Mouse (Mus musculus): Measurements from ENCODE around the gene Nkx1-2. TPM values are rescaled to one million over a fixed set of nuclear protein-coding genes. Genes with fewer than 3 reads are reported as not detected.

Nkx1-2 gene
- polyA plus RNA-seq, 1 experiment from 2014 or later, result not detected

GRCm38 (mm10) chr7:132619975-132620918, 20.8 kb upstream of the Nkx1-2 start:
- no peaks in the 10 kb centered on the region for H3K27me3 ChIP-seq
- H3K4me2 ChIP-seq, result no peak overlapping the region
- no peak for ATAC-seq (ENCODE audit: borderline replicate concordance, extremely low read depth, low FRiP score, low TSS enrichment)
- H3K36me3 ChIP-seq, result no peaks in the 10 kb centered on the region
- no peak overlapping the region for H3K4me3 ChIP-seq
- H3K4me1 ChIP-seq, result peaks cover 3% of the 10 kb centered on the region; the same call in 1 of the 2 replicates
- no peaks in the 10 kb centered on the region for H3K9me3 ChIP-seq
- H3K9ac ChIP-seq, result no peak overlapping the region
- no peak overlapping the region for H3K27ac ChIP-seq
- WGBS, result 79% methylated on average over 15 of the region's 15 CpGs

DNA sequence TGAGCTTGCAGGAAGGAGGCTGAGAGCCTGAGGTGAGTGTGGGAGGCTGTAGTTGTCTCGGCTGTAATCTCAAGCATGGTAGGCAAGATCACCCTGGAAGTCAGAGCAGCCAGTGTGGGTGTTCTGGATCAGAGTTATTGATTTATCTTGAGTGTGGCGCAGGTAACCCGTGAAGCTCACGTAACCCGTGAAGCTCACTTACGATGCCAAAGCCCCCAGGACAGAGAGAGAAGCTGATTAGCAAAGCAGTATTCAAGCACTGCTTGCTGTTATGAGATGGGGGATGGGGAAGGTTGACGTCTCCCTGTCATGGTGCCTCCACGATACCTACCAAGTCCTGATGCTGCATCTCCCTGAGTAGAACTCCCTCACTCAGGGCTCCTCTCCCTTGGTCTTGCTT, 20.1 kb upstream of the Nkx1-2 start:
- Histone ChIP-seq H3K4me3 (no peak overlapping the region), H3K27ac (no peak overlapping the region), H3K36me3 (no peaks in the 10 kb centered on the region), H3K4me1 (peaks cover 8% of the 10 kb centered on the region; the same call in 1 of the 2 replicates), H3K27me3 (no peaks in the 10 kb centered on the region), H3K4me2 (no peak overlapping the region), H3K9ac (no peak overlapping the region), H3K9me3 (no peaks in the 10 kb centered on the region)
- ATAC-seq (ENCODE audit: borderline replicate concordance, extremely low read depth, low FRiP score, low TSS enrichment), result no peak
- WGBS, result 84% methylated on average over 8 of the region's 8 CpGs

DNA sequence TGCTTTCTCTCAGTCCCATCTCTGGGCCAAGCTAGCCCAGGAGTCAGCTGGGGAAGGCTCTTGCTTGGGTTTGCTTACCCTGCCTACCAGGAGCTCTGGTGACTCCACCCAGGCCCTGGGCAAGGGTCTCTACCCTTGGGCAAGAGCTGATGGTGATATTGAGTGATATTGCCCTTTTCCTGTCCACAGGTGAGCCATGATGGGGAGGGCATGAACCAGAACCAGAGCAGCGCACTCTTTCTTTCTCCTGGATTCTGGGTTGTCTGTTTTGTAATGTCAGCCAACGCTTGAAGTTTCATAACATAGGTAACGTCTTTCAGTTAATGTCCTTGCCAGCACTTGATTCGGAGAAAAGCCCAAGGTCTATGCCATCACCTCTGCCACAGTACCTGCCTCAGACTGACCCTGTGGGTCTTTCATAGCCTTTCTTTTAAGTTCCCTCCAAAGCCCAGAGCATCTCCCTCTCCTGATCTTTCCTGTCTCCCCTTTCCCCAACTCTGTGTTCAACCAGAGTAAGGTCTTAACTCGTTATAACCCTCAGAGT, 17.7 kb upstream of the Nkx1-2 start:
- Histone ChIP-seq H3K27ac (no peak overlapping the region), H3K4me1 (peaks cover 8% of the 10 kb centered on the region; the same call in 1 of the 2 replicates), H3K4me2 (no peak overlapping the region), H3K27me3 (no peaks in the 10 kb centered on the region), H3K36me3 (no peaks in the 10 kb centered on the region), H3K9me3 (no peaks in the 10 kb centered on the region), H3K9ac (no peak overlapping the region), H3K4me3 (no peak overlapping the region)
- WGBS, result 87% methylated on average over 5 of the region's 5 CpGs
- no peak for ATAC-seq (ENCODE audit: borderline replicate concordance, extremely low read depth, low FRiP score, low TSS enrichment)

DNA sequence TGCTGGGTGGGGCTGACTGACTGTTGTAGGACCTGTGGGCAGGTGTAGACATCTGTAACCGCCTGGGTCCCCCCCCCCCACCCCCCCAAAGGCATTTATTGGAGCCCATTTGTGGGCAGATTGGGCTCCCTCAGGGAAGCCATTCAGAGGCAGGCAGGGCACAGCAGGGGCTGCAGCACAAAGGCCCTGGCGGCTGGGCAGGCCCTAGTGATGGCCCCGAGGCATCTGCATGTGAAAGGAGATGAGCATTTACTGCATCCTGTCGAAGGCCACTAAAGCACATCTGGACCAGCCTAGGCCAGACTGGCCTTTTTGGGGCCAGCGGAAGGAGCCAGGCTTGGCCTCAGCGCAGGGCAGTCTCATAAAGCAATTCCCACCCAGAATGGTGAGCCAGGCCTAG, 17.0 kb upstream of the Nkx1-2 start:
- Histone ChIP-seq H3K36me3 (no peaks in the 10 kb centered on the region), H3K9me3 (no peaks in the 10 kb centered on the region)
- WGBS, result 71% methylated on average over 6 of the region's 6 CpGs

DNA sequence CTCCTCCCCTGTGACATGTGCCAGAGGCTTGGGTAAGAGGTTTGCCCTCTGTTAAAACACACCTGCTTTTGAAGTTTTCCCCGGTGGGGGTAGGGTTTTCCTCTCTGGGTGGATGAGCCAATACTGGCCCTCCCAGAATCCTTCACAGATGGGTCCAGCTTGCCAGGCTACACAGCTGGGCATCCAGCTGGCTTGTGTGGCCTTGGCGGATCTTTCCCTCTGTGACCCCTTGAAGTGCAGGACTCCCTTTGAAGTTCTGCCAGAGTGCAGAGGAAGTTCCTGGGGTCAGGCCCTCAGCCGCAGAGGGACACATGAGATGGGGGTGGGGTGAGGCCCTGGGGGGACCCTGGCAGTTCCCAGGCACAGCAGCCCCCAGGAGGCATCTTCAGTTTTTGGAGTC, 15.9 kb upstream of the Nkx1-2 start:
- Histone ChIP-seq H3K4me2 (no peak overlapping the region), H3K27ac (no peak overlapping the region)
- ATAC-seq (ENCODE audit: borderline replicate concordance, extremely low read depth, low FRiP score, low TSS enrichment), result no peak

More for the DNA sequence above, 17.0 kb upstream of the Nkx1-2 start:
- H3K4me3 ChIP-seq, result no peak overlapping the region
- no peak for ATAC-seq (ENCODE audit: borderline replicate concordance, extremely low read depth, low FRiP score, low TSS enrichment)
- no peaks in the 10 kb centered on the region for H3K27me3 ChIP-seq
- H3K4me1 ChIP-seq, result peaks cover 8% of the 10 kb centered on the region; the same call in 1 of the 2 replicates
- H3K27ac ChIP-seq, result no peak overlapping the region
- no peak overlapping the region for H3K9ac ChIP-seq
- H3K4me2 ChIP-seq, result no peak overlapping the region

DNA sequence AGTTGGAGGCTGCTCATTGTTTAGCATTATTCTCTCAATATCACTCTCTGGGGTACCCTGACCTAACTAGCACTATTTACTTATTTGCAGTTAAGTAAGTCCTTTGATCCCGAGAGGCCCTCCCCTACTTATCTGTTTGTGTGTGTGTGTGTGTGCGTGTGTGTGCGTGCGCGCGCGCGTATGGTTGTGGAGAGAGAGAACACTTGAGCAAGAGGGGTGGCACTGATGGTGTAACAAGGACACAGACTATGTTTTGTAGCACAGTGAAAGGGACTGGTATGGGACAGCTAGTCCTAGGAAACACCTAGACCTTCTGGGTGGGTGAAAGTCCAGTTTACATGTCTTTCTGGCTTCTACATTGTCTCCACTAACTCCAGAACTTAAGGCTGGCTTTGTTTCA, 12.1 kb upstream of the Nkx1-2 start:
- Histone ChIP-seq H3K9me3 (no peaks in the 10 kb centered on the region), H3K9ac (no peak overlapping the region), H3K4me2 (no peak overlapping the region), H3K27ac (no peak overlapping the region), H3K4me1 (peaks cover 12% of the 10 kb centered on the region), H3K4me3 (no peak overlapping the region), H3K27me3 (no peaks in the 10 kb centered on the region), H3K36me3 (no peaks in the 10 kb centered on the region)
- 91% methylated on average over 8 of the region's 8 CpGs for WGBS
- no peak for ATAC-seq (ENCODE audit: borderline replicate concordance, extremely low read depth, low FRiP score, low TSS enrichment)

More for the DNA sequence above, 15.9 kb upstream of the Nkx1-2 start:
- Histone ChIP-seq H3K36me3 (no peaks in the 10 kb centered on the region), H3K4me3 (no peak overlapping the region), H3K9me3 (no peaks in the 10 kb centered on the region), H3K4me1 (peaks cover 12% of the 10 kb centered on the region), H3K9ac (no peak overlapping the region), H3K27me3 (no peaks in the 10 kb centered on the region)
- 15% methylated on average over 3 of the region's 3 CpGs for WGBS

DNA sequence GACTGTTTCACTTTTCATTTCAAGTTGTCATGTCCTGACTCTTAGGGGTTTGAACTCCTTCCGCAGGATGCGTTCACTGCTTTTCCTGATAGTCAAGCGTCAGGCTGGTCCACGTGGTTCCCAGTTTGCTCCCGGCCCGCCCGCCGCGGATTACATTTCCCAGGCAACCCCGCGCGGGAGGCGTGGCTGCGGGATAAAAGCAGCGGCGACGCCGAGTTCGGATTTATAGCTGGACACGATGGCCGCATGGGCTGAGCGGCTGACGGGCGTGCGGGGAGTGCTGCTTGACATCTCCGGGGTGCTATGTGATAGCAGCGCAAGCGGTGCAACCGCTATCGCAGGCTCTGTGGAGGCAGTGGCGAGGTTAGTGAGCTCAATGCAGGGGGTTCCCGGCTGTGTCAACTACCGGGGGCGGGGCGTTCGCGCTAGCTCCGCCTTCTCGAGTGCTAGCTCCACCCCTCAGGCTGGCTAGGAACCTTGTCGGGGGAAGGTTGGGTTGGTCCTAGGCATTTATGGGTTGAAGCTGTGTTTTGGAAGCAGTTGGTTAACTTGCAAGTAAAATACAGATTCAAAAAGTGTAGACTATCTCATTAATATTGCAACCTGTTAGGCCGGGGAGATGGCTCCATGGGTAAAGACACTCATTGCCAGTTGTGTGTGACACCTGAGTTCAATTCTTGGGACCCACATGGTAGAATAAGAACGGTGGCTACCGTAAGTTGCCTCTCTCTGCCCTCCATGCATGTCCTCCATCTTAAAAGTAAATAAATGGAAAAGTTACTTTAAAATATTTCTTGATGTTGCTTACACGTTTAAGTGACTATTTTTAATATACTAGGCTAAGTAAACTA, 11.3 kb upstream of the Nkx1-2 start, which contains the start of gene Lhpp:
Gene Lhpp, plus strand, starts transcription at position 171 of the 851 bp plus-strand sequence.
- H3K4me3 ChIP-seq, result peak within 1 kb of the TSS; percentile 53
- no peaks in the 10 kb centered on the region for H3K36me3 ChIP-seq
- H3K9me3 ChIP-seq, result no peaks in the 10 kb centered on the region
- H3K4me1 ChIP-seq, result peaks cover 12% of the 10 kb centered on the region
- no peak within 1 kb of the TSS for H3K27ac ChIP-seq
- no peaks in the 10 kb centered on the region for H3K27me3 ChIP-seq
- H3K4me2 ChIP-seq, result peak within 1 kb of the TSS; percentile 68
- peak; percentile 88 for ATAC-seq (ENCODE audit: borderline replicate concordance, extremely low read depth, low FRiP score, low TSS enrichment)
- peak within 1 kb of the TSS; percentile 53 for H3K9ac ChIP-seq
- WGBS, result 8% methylated on average over 44 of the region's 44 CpGs

- no peaks in the 10 kb centered on the region for H3K9me3 ChIP-seq
- peaks cover 4% of the 10 kb centered on the region; the same call in 1 of the 2 replicates for H3K4me1 ChIP-seq
- no peak overlapping the region for H3K27ac ChIP-seq
- no peak overlapping the region for H3K9ac ChIP-seq
- no peak overlapping the region for H3K4me2 ChIP-seq
- no peaks in the 10 kb centered on the region for H3K36me3 ChIP-seq
- H3K4me3 ChIP-seq, result no peak overlapping the region
- 87% methylated on average over 4 of the region's 4 CpGs for WGBS
- no peak for ATAC-seq (ENCODE audit: borderline replicate concordance, extremely low read depth, low FRiP score, low TSS enrichment)
- peaks cover 14% of the 10 kb centered on the region; the same call in 1 of the 2 replicates for H3K27me3 ChIP-seq
These were observed 9.0 kb upstream of the Nkx1-2 start for GRCm38 (mm10) chr7:132608316-132609020.

DNA sequence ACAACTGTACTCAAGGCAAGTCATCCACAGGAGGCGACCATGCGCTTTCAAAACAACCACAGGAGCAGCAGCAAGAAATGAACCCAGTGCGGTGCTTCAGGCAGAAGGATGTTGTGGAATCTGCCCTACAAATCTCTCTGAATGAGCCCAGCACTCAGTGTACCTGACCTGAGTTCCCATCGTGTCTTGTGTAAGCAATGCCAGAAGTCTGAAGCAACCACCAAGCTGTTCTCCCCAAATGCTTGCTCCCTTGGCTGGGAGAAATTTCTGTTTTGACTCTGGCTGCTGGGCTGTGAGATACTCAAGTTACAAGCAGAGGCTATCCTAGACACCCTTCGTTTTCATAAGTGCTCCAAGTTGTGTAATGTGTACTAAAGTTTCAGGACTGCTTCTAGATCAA, 6.3 kb upstream of the Nkx1-2 start:
- ATAC-seq (ENCODE audit: borderline replicate concordance, extremely low read depth, low FRiP score, low TSS enrichment), result no peak
- WGBS, result 45% methylated on average over 5 of the region's 5 CpGs

DNA sequence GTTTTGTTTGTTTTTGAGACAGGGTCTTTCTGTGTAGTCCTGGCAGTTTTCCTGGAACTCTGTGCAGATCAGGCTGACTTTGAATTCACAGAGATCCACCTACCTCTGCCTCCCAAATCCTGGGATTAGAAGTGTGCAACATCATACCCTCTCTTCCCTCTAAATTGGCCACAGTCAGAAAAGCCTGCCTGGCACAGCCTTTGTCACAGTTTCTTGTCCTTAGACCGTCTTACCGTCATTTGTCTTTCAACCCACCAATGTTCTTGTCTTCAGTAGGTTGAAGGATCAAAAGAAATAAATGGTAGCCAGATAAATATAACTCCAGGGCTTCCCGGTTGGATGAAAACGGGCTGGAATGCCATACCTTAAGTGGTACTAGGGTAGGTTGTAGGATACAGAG, 5.3 kb upstream of the Nkx1-2 start:
- no peak for ATAC-seq (ENCODE audit: borderline replicate concordance, extremely low read depth, low FRiP score, low TSS enrichment)
- Histone ChIP-seq H3K27me3 (peaks cover 51% of the 10 kb centered on the region), H3K9ac (no peak overlapping the region), H3K27ac (no peak overlapping the region), H3K36me3 (no peaks in the 10 kb centered on the region), H3K4me3 (no peak overlapping the region), H3K4me2 (no peak overlapping the region), H3K9me3 (no peaks in the 10 kb centered on the region), H3K4me1 (peaks cover 4% of the 10 kb centered on the region)
- WGBS, result 71% methylated on average over 4 of the region's 4 CpGs

More for the DNA sequence above, 6.3 kb upstream of the Nkx1-2 start:
- no peak overlapping the region for H3K9ac ChIP-seq
- no peaks in the 10 kb centered on the region for H3K36me3 ChIP-seq
- H3K4me3 ChIP-seq, result no peak overlapping the region
- H3K27me3 ChIP-seq, result peaks cover 42% of the 10 kb centered on the region
- peaks cover under 1% of the 10 kb centered on the region; the same call in 1 of the 2 replicates for H3K4me1 ChIP-seq
- no peak overlapping the region for H3K4me2 ChIP-seq
- H3K27ac ChIP-seq, result no peak overlapping the region
- no peaks in the 10 kb centered on the region for H3K9me3 ChIP-seq

DNA sequence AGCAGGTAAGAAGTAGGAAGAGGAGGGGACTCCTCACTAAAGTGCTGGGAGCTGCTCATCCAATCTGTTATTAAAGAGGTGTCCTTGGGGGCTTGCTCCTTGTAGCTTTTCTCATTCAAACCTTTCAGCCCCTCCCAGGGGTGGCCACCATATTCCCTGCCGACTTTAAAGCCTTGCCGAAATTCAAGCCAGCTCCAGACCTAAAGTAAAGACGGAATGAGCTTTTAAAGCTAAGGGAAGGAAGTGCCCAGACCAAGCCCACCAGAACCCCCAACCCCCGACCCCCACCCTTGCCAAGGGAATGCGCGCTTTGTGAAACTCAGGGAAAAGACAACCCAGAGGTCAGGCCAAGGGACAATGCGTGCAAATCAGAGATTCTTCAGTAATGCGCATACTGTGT, 1.5 kb upstream of the Nkx1-2 start:
- WGBS, result 10% methylated on average over 8 of the region's 8 CpGs
- Histone ChIP-seq H3K27me3 (peaks cover 89% of the 10 kb centered on the region), H3K4me1 (peaks cover 33% of the 10 kb centered on the region), H3K36me3 (no peaks in the 10 kb centered on the region), H3K4me2 (no peak overlapping the region), H3K9ac (no peak overlapping the region), H3K27ac (no peak overlapping the region), H3K9me3 (no peaks in the 10 kb centered on the region), H3K4me3 (no peak overlapping the region)
- no peak for ATAC-seq (ENCODE audit: borderline replicate concordance, extremely low read depth, low FRiP score, low TSS enrichment)
